Mouse (Mus musculus) thymus, adult 2 months (tissue): Measurements from ENCODE around the gene Gjd3.

ENCODE experiments used
- CTCF ChIP-seq: fragments of 200-500 bp; IDR thresholded peaks from 2 replicates; pipeline ENCODE4 v1.5.1; 2012; ENCODE audit warnings: mild to moderate bottlenecking, control low read depth, low read length, moderate library complexity, borderline replicate concordance; ENCODE audit not compliant: control insufficient read depth, poor library complexity, insufficient read depth; ENCODE audit errors: extremely low read depth
- POLR2A ChIP-seq: fragments of 200-500 bp; IDR thresholded peaks from 2 replicates; pipeline ENCODE4 v1.6.1; 2012; ENCODE audit warnings: mild to moderate bottlenecking, low read length, control low read depth, moderate library complexity; ENCODE audit not compliant: control insufficient read depth, poor library complexity, insufficient read depth; ENCODE audit errors: extremely low read depth

DNA sequence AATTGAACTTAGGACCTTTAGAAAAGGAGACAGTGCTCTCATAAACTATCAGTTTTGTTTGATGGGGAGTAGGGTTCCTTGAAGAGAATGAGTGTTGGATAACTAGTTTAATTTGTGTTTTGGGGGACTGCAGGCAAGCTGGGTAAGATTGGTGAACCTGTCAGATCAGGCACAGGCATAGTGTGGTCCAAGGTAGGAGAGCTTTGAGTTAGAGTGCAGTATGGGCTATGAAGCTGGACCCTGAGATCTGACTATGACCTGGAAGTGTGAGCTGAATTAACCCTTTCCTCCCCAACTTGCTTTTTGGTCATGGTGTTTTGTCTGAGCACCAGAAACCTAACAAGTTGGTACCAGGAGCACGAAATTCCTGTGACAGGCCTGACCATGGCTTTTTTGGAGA is 31.0 kb upstream of the Gjd3 start:
- TF ChIP-seq CTCF (no peak), POLR2A (no peak)
